Mouse (Mus musculus) spleen, postnatal 36 days (tissue): ENCODE results near the gene Irgm1.
"Not testable (repeated sequence)": the region's sequence is repeated elsewhere in the genome, so short reads cannot be mapped to it uniquely, and the experiment has no call there.

ENCODE experiments used
- DNase-seq, 2 experiments: peaks; one replicate each; pipeline ENCODE4 v3.0.0; 2022; ENCODE audit warnings: low spot score in 2 of 2, mixed read lengths in 1 of 2

Gene Irgm1

DNA sequence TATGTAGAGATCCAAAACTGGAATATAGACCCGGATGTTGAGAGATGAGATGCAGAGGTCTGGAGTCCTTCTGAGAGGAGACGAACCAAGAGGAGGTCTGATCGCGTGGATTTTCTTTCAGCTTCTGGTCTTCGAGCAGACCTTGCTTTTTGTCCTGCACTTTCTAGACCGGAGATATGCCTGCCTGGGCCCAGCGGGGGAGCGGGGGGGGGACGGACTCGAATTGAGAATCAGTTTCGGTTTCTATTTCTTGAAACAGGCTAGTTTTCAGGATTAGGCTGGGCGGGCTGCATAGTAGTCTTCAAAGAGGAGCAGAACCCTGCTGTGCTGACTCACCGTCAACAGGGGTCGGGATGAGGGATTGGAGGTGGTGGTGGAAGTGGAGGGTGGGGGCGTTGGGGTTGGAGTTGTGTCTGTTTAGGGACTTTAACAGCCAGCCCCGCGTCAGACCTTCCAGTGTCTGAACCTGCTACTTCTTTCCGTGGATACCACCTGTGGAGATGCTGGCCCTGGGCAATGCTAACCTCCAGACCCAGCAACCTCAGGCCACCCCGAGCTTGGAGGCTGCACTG lies at the start of gene Irgm1:
Gene Irgm1 (minus strand): TSS at position 483 of the 572 bp plus-strand sequence.
- DNase-seq: peak; percentile 74 to 84

DNA sequence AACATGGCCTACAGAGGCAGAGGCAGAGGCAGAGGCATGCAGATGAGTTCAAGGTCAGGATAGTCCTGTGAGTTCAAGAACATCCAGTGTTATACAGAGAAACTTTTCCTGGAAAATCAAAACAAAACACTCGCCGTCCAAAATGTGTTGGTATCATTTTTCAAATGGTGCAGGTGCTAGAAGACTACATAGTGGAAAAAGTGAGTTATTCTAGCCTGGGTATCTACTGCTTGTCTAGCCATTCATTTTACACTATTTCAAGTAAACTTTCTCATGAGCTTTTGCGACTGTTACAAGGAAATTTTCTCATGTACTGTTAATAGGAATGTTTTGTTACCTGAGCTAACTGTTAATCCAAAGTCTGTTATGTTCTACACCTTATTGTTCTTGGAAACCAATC lies 46.9 kb upstream of the Irgm1 start:
- DNase-seq: no peak

GRCm38 (mm10) chr11:48913611-48914010 lies 42.1 kb upstream of the Irgm1 start:
- peak in 1 of 2 experiments; percentile 16 for DNase-seq

GRCm38 (mm10) chr11:48908459-48908858 lies 37.0 kb upstream of the Irgm1 start:
- no peak for DNase-seq

DNA sequence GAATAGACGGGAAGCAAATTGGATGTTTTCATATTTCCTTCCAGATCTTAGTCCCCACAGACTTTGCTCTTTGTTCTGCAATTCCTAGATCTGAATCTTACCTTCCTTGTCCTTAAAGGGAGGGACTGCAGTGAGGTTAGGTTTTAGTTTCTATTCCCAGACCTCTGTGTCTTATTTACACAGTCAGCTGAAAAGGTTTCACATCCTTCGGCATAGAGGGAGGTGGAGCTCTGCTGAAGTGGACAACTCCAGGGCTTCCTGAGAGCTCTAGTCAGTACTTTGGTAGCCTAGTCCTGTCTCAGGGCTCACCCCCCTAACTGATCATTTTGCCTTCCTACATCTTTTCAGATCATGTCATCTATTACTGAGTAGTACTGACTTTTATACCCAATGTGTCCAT lies 30.5 kb upstream of the Irgm1 start, which contains the start of gene Gm5431:
Gene Gm5431 (minus strand): TSS at position 194 of the 400 bp plus-strand sequence.
- peak; percentile 54 to 64 for DNase-seq

DNA sequence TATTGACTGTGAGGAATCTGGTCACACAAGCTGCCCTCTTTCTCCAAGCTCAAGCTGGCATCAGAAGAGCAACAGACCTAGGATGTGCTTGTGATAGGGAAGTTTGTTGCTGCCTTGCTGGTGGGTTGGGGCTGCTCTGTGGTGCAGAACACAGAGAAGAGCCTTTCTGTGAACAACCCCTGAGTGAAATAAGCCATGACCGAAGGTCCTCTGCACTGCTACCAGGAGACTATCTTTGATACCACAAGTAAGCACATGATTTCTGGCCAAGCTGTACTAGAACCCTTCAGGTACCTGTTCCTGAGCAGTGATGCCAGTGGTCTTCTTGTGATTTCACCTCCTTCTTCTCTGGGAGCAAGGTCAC lies 30.1 kb upstream of the Irgm1 start:
- DNase-seq: peak; percentile 65 to 66

- peak; percentile 66 to 76 for DNase-seq
Measured at GRCm38 (mm10) chr11:48900654-48901566, 29.4 kb upstream of the Irgm1 start.

GRCm38 (mm10) chr11:48898812-48899431 lies 27.4 kb upstream of the Irgm1 start:
- DNase-seq: no peak

GRCm38 (mm10) chr11:48876680-48877079 lies 5.2 kb upstream of the Irgm1 start:
- DNase-seq: no peak

DNA sequence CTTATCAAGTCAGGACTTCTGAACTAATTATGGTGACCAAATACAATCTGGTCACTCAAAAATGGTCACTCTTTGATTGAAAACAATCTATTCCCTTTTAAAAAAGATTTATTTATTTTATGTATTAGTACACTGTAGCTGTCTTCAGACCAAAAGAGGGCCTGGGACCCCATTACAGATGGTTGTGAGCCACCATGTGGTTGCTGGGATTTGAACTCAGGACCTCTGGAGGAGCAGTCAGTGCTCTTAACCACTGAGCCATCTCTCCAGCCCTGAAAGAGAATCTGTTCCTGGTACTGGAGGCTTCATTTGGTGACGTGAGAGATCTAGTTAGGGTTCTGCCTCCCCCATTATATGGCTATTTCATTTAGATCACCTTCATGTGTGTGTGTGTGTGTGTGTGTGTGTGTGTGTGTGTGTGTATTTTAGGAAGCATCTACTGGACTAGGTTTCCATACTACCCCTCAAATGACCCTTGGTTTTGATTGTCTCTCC lies 3.9 kb upstream of the Irgm1 start:
- DNase-seq: not testable (repeated sequence)

DNA sequence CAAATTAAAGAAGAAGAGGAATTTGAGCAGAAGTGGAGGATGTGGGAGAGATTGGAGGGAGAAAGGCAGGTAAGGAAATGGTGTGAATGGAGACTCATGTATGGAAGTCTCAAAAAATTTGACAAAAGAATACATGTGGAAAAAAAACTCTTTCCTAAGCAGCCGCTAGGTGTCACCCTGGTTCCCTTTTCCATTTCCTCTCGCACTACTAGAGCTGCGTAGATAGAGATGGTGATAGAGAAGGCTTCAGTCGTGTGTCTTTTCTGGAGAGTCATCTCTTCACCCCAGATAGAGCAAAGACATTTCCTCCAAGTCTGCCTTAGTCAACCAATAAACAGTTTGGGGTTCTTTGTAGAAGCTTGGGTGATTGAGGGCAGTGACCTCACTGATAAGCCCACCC lies 3.0 kb upstream of the Irgm1 start:
- peak; percentile 64 to 69 for DNase-seq

DNA sequence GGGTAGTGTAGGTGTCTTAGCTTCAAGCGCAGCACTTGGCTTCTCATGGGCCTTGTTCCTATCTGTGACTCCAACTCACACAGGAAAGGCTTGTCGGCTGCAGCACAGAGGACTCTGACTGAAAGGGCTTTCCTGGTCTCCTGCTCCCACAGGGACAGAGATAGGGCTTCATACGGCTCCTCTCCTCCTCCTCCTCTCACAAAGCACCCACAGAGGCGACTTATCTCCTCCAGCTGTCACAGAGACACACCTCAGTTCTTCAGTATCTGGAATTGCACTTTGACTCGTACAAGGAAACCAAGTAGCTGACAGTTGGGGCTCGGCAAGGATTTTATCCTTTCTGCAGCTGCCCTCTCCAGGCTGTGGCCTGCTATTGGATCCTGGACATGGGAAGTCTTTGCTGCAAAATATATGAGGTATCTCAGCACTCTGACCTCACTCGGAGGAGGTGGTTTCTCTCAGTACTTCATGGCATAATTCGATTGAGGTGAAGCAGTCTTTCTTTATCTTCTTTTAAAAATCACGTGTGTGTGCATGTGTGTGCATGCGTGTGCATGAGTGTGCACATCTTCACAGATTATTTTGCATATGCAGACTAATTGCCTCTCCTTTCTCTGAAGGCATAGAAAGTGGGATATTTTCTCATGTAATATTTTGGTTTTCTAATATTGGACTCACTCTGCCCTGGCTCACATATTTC lies 2.3 kb upstream of the Irgm1 start:
- no peak for DNase-seq

DNA sequence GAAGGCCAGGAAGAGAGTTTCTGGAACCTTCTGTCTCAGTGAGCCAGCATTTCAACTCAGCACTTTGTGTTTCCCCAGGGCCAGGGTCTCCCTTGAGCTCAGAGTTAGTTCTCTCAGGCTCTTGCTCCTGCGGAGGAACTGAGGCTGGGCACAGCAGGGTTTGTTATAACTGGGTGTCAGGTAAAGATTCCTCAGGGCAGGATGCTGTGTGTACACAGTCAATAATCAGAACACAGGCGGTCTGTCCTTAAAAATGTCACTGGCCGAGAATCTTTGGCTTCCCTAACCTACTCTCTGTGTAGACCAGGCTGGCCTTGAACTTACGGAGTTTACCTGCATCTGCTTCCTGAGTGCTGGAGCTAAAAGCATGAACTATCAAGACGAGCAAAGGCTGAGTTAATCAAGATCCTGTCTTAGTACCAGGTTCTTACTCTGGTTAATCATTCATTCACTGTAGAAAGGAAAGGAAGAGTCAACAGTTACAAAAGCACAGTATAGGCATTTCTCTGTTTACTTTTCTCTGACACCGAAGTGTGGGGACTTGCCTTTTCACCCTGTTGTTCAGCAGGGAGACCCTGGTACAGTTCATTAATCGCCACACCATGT lies 1.3 kb upstream of the Irgm1 start:
- DNase-seq: no peak

GRCm38 (mm10) chr11:48871817-48872541 lies 496 bp upstream of the Irgm1 start:
- DNase-seq: peak in 1 of 2 experiments; percentile 50

- DNase-seq: no peak
Measured at GRCm38 (mm10) chr11:48870781-48871180, 702 bp downstream of the Irgm1 start.

DNA sequence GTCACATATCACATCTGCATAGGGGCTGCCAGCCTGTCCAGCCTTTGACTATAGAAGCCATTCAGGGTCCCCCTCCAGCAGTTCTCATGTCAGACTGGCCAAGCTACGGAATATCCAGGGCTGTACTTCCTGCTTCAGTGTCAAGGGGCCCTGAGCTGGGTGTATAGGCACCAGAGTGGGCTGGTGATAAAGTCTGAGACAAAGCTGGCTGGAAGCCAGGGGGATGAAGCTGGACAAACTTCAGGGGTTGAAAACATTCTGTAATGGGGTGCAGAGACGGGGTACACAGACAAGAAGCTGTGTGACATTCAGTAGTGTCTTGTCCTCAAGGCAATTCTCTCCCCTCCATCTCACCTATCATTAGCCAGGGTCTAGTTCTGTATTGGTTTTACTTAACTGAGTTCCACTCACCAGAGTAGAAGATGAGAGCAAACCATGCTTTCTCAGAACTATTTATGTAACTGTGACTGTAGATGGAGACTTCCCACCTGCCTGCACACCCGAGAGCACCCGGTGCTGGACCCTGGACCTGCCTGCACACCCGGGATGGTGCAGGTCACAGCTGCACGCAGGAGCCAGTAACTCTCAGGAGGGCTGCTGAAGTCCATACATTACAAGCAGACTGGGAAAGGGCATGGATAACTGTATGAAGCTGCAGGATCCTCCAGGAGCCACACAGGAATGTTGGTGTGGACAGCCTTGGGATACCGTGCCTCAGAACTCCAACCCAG lies 1.9 kb downstream of the Irgm1 start:
- no peak for DNase-seq

GRCm38 (mm10) chr11:48866481-48866880 lies 5.0 kb downstream of the Irgm1 start:
- DNase-seq: no peak

DNA sequence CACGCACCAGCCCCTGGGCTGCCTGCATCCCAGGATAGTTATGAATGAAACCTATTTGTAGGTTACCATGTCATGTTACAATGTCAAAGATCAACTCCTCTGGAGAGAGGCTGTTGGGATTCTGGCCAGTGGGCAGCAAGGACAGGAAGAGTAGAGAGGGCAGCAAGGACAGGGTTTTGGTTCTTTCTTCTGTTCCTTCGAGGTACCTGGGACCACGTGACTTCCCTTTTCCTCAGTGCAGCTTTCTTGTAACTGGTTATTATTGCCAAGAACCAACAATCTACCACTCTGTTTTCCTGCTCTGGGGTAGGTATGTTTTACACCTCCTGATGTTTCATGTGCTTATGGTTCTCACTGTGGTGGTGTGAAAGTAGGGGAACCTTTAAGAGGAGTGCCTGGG lies 7.7 kb downstream of the Irgm1 start:
- DNase-seq: no peak

- no peak for DNase-seq
Measured at GRCm38 (mm10) chr11:48862784-48863319, 8.6 kb downstream of the Irgm1 start.

DNA sequence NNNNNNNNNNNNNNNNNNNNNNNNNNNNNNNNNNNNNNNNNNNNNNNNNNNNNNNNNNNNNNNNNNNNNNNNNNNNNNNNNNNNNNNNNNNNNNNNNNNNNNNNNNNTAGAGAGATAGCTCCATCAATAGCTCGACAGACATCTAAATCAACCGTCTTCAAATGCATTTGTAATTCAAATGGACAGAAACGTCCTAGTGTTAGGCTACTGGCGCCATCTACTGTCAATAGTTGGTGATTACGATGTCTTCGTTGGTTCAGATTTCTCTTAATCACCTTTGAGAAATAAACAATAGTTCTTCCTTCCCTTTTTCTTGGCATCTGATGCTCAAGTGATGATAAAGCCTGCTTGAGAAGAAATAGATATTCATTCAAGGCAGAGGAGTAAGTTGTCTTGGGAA lies 12.5 kb downstream of the Irgm1 start:
- peak; percentile 37 to 63 for DNase-seq
